Mouse (Mus musculus): Measurements from ENCODE around the gene Spg7. TPM values are rescaled to one million over a fixed set of nuclear protein-coding genes. Genes with fewer than 3 reads are reported as not detected.

Spg7 gene
- polyA plus RNA-seq, 1 experiment from 2014 or later, result 47.3 TPM

DNA sequence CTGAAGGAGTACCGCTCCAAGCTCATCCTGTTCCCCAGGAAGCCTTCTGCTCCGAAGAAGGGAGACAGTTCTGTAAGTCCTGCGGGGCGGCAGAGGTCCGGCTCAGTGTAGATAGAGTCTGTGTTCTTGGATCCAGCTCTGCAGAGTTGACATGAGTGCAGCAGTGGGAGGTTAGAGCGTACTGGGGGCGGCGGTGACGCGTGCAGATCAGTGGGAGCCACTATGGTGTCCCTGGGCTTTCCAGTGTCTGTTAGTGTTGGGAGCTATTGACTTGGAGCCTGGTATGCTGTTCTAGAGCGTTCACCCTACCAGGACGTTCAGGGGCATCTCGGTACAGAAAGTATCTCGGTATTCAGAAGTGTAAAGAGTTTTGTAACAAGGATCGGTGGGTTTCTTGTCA, 40.5 kb downstream of the Spg7 start:
- H3K27ac ChIP-seq, result peak overlapping the region; percentile 44; the same call in 1 of the 2 replicates
- H3K36me3 ChIP-seq (ENCODE audit: poor library complexity, severe bottlenecking), result peaks cover 31% of the 10 kb centered on the region
- H3K9me3 ChIP-seq (replicated peaks), result no peaks in the 10 kb centered on the region
- H3K4me2 ChIP-seq, result peak overlapping the region; percentile 83
- H3K9ac ChIP-seq, result peak overlapping the region; percentile 99
- WGBS, result 20% methylated on average over 15 of the region's 15 CpGs
- peaks cover 18% of the 10 kb centered on the region for H3K4me1 ChIP-seq
- H3K27me3 ChIP-seq, result no peaks in the 10 kb centered on the region
- no peak for ATAC-seq
- H3K4me3 ChIP-seq, result peak overlapping the region; percentile 80

DNA sequence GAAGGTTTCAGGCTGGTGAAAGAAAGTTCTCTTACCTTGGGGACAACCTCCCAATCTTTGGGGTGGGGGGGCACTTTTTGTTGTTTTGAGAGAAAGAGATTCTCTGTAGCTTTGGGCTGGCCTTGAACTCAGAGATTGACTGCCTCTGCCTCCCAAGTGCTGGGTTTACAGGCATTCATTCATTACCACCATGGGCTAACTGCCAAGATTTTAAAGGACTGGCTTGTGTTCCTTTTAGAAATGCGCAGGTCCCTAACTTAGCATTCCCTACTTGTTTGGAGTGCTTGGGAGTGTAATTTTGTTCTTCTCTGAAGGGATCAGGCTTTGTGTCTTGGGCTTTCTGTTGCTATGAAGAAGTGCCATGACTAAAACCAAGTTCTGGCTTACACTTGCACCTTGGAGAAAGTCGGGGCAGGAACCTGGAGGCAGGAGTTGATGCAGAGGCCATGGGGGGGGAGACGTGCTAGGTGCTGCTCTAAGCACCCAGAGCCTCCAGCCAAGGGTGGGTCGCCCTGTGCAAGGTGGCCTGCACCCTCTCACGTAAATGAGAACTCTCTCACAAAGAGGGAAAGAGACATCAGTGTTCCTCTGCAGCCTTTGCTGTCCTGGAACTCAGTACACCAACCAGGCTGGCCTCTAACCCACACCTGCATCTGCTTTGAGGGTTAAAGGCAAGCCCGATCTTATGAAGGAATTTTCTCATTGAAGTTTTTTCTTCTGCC, 41.5 kb downstream of the Spg7 start:
- Histone ChIP-seq H3K4me3 (peak overlapping the region; percentile 80), H3K9me3 (replicated peaks) (no peaks in the 10 kb centered on the region), H3K9ac (peak overlapping the region; percentile 99; the same call in 1 of the 2 replicates), H3K27me3 (no peaks in the 10 kb centered on the region), H3K36me3 (ENCODE audit: poor library complexity, severe bottlenecking) (peaks cover 28% of the 10 kb centered on the region), H3K27ac (0 out of 2 replicates have a peak overlapping the region, but pooled peaks have one; percentile 33), H3K4me2 (peak overlapping the region; percentile 83), H3K4me1 (peaks cover 18% of the 10 kb centered on the region)
- no peak for ATAC-seq
- 83% methylated on average over 6 of the region's 6 CpGs for WGBS

DNA sequence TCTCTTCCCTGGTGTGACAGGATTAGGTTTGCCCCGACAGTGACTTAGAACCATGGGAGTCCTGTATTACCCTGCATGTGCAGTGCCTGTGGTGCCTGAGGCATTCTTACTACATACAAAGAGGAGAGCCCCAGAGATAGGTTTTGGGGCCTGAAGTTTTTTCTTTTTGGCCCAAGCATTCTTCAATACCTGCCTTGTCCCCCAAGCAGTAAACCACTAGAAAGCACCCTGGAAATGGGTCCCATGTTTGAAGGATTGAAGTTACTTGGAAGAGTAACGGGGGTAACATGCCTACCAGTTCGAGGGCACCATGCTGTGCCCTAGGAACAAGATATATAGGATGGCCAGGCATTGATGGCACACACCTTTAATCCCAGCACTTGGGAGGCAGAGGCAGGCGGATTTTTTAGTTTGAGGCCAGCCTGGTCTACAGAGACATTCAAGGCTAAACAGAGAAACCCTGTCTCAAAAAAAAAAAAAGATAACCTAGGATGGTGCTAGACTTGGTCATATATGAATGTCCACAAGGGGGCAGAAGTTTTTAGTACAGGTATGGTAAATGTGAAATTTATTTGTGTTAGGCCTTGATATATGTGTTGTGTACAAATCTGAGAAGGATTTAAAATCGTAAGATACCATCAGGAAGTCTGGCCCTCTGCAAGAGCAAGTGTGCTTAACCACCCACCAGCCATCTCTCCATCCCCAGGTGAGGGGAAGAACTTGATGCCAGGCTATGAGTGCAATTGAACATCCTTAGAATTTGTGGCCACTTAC, 43.0 kb downstream of the Spg7 start:
- no peak overlapping the region for H3K4me2 ChIP-seq
- peaks cover 28% of the 10 kb centered on the region for H3K36me3 ChIP-seq (ENCODE audit: poor library complexity, severe bottlenecking)
- 70% methylated on average over 5 of the region's 5 CpGs for WGBS
- no peaks in the 10 kb centered on the region for H3K9me3 ChIP-seq (replicated peaks)
- no peak overlapping the region; the same call in 1 of the 2 replicates for H3K27ac ChIP-seq
- no peak overlapping the region for H3K4me3 ChIP-seq
- no peak overlapping the region for H3K9ac ChIP-seq
- peaks cover 18% of the 10 kb centered on the region for H3K4me1 ChIP-seq
- no peak for ATAC-seq
- no peaks in the 10 kb centered on the region for H3K27me3 ChIP-seq

DNA sequence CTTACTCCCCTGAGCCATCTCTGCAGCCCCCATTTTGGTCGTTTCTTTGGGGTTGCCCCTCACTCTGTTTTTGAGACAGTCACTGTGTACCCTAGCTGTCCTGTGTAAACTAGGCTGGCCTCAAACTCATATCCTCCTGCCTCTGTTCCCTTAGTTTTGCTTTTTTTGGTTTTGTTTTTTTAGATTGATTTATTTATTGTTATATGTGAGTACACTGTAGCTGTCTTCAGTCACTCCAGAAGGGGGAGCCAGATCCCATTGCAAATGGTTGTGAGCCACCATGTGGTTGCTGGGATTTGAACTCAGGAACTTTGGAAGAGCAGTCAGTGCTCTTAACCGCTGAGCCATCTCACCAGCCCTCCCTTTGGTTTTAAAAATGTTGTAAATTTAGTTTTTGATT, 43.8 kb downstream of the Spg7 start:
- Histone ChIP-seq H3K4me3 (no peak overlapping the region), H3K27me3 (no peaks in the 10 kb centered on the region), H3K9ac (no peak overlapping the region), H3K27ac (no peak overlapping the region), H3K4me2 (no peak overlapping the region), H3K36me3 (ENCODE audit: poor library complexity, severe bottlenecking) (peaks cover 28% of the 10 kb centered on the region), H3K9me3 (replicated peaks) (no peaks in the 10 kb centered on the region), H3K4me1 (peaks cover 17% of the 10 kb centered on the region)
- ATAC-seq, result no peak
- WGBS, result 45% methylated on average over 2 of the region's 2 CpGs

DNA sequence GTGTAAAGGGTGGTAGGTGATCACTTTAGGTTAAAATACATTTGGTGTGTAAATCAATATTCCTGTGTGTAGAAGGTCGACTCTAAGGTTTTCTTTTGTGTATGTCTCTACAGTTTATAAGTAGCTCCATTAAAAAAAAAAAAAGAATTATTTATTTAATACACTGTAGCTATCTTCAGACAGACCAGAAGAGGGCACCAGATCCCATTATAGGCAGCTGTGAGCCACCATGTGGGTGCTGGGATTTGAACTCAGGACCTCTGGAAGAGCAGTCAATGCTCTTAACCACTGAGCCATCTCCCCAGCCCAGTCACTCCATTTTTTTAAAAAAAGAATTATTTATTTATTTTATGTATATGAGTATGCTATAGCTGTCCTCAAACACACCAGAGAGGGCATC, 45.3 kb downstream of the Spg7 start:
- Histone ChIP-seq H3K4me1 (peaks cover 14% of the 10 kb centered on the region), H3K36me3 (ENCODE audit: poor library complexity, severe bottlenecking) (peaks cover 28% of the 10 kb centered on the region), H3K4me3 (no peak overlapping the region), H3K9me3 (replicated peaks) (no peaks in the 10 kb centered on the region), H3K27me3 (no peaks in the 10 kb centered on the region), H3K9ac (no peak overlapping the region), H3K27ac (no peak overlapping the region), H3K4me2 (no peak overlapping the region)
- no peak for ATAC-seq
- WGBS, result 78% methylated on average over 1 of the region's 1 CpGs

DNA sequence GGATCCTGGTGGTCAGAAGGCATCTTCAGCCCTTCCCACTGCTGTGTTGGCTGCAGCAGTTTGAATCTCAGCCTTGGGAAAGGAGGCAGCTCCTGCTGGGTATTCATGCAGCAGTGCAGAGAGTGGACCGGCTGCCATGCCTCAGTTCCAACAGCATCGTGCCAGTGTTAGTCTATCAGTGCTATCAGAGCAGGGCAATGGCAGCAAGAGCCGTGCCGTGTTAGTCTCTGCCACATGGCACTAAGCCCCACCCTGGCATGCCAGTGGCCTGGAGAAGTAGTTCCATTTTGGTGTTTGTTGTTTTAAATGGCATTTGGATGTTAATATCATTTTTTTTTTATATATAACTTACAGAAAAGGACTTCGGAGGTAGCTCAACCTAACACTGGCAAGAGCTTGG, 46.2 kb downstream of the Spg7 start:
- Histone ChIP-seq H3K4me3 (no peak overlapping the region), H3K9me3 (replicated peaks) (no peaks in the 10 kb centered on the region), H3K9ac (no peak overlapping the region), H3K27me3 (no peaks in the 10 kb centered on the region), H3K36me3 (ENCODE audit: poor library complexity, severe bottlenecking) (peaks cover 19% of the 10 kb centered on the region), H3K27ac (no peak overlapping the region), H3K4me1 (peaks cover 5% of the 10 kb centered on the region), H3K4me2 (no peak overlapping the region)
- ATAC-seq, result no peak
- WGBS, result 82% methylated on average over 5 of the region's 5 CpGs

DNA sequence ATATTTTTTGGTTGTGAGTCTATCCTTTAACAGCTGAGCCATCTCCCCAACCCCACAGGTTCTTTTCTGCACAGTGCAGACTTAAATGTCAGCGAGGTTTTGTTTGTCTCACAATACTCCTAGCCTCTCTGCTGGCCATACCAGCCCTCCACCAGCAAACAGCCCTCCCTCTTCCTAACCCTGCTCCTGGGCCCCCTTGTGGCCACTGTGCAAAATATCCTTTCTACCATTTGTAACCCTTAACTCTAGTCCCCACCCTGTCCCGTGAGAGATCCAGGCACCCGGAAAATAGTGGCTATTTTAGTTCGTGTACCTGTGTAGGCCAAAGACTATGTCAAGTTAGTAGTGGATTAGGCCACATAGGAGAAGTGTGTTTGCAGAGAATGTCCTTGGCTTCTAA, 47.9 kb downstream of the Spg7 start:
- Histone ChIP-seq H3K9me3 (replicated peaks) (no peaks in the 10 kb centered on the region), H3K9ac (no peak overlapping the region), H3K27ac (no peak overlapping the region), H3K36me3 (ENCODE audit: poor library complexity, severe bottlenecking) (peaks cover 2% of the 10 kb centered on the region), H3K27me3 (peaks cover 8% of the 10 kb centered on the region), H3K4me3 (no peak overlapping the region), H3K4me1 (no peaks in the 10 kb centered on the region), H3K4me2 (no peak overlapping the region)
- WGBS, result 21% methylated on average over 4 of the region's 4 CpGs
- ATAC-seq, result peak; percentile 50; the same call in 1 of the 2 replicates

DNA sequence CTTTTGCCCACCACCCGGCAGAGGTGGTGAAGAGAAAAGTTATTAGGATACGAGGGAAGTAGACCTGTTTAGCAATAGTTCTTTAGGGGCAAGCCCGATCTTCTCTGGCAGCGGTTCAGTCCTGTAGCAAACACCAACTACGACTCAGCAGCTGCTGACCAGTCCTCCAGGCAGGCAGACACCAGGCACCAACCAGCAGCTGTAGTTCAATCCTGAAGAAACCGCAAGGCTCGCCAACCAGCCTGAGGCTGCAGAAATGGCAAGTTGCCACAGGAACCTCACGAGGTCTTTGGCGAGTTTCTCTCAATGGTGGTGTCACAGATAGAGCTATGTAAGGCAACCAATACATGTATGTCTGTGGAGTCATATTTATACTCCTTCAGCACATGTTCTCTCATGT, 50.1 kb downstream of the Spg7 start:
- H3K9ac ChIP-seq, result no peak overlapping the region
- H3K9me3 ChIP-seq (replicated peaks), result no peaks in the 10 kb centered on the region
- H3K4me2 ChIP-seq, result no peak overlapping the region
- H3K27me3 ChIP-seq, result peaks cover 30% of the 10 kb centered on the region
- WGBS, result 78% methylated on average over 9 of the region's 9 CpGs
- ATAC-seq, result no peak
- H3K4me3 ChIP-seq, result no peak overlapping the region
- no peaks in the 10 kb centered on the region for H3K36me3 ChIP-seq (ENCODE audit: poor library complexity, severe bottlenecking)
- H3K4me1 ChIP-seq, result peaks cover 11% of the 10 kb centered on the region
- H3K27ac ChIP-seq, result no peak overlapping the region

DNA sequence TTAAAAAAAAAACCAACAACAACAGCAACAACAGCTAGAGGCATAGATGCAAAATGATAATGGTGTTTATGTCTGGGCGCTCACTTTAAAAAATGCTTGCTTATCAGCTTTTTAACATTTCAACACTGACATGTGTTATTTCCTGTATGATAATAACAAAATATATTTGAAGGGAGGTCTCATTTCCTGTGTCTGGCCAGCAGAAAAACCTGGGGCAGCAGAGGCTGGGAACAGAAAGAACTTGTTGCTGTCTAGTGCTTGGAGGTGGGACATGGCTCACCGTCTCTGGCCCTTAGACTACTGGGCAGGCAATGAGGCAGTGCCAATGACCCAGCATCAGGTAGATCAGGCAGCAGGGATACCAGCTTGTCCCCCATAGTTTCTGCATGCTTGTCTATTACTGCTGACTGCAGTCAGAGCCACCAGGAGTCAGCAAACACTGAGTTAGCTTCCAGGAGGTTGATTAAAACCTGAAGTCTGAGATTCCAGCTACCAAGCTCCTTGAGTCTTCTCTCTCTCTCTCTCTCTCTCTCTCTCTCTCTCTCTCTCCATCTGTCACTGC, 51.2 kb downstream of the Spg7 start:
- H3K9ac ChIP-seq, result no peak overlapping the region
- no peaks in the 10 kb centered on the region for H3K9me3 ChIP-seq (replicated peaks)
- peaks cover 41% of the 10 kb centered on the region for H3K27me3 ChIP-seq
- no peak for ATAC-seq
- 76% methylated on average over 2 of the region's 2 CpGs for WGBS
- no peak overlapping the region for H3K27ac ChIP-seq
- H3K4me2 ChIP-seq, result no peak overlapping the region
- peaks cover 14% of the 10 kb centered on the region for H3K4me1 ChIP-seq
- no peak overlapping the region for H3K4me3 ChIP-seq
- H3K36me3 ChIP-seq (ENCODE audit: poor library complexity, severe bottlenecking), result no peaks in the 10 kb centered on the region

DNA sequence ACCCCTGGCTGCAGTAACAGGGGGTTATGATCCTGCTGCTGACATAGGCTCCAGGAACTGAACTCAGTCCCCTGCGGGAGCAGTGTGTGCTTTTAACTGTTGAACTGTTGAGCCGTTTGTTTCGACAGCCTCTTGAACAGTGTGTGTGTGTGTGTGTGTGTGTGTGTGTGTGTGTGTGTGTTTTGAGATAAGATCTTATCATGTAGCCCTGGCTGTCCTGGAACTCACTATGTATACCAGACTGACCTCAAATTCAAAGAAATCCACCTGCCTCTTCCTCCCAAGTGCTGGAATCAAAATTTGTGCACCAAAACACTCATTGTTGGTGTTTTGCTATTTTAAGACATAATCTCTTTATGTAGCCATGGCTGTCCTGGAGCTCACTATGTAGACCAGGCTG, 51.9 kb downstream of the Spg7 start:
- Histone ChIP-seq H3K4me3 (no peak overlapping the region), H3K27ac (no peak overlapping the region), H3K9ac (no peak overlapping the region), H3K9me3 (replicated peaks) (no peaks in the 10 kb centered on the region), H3K27me3 (peaks cover 48% of the 10 kb centered on the region), H3K36me3 (ENCODE audit: poor library complexity, severe bottlenecking) (no peaks in the 10 kb centered on the region), H3K4me1 (peaks cover 14% of the 10 kb centered on the region), H3K4me2 (no peak overlapping the region)
- WGBS, result 81% methylated on average over 3 of the region's 3 CpGs
- no peak for ATAC-seq

DNA sequence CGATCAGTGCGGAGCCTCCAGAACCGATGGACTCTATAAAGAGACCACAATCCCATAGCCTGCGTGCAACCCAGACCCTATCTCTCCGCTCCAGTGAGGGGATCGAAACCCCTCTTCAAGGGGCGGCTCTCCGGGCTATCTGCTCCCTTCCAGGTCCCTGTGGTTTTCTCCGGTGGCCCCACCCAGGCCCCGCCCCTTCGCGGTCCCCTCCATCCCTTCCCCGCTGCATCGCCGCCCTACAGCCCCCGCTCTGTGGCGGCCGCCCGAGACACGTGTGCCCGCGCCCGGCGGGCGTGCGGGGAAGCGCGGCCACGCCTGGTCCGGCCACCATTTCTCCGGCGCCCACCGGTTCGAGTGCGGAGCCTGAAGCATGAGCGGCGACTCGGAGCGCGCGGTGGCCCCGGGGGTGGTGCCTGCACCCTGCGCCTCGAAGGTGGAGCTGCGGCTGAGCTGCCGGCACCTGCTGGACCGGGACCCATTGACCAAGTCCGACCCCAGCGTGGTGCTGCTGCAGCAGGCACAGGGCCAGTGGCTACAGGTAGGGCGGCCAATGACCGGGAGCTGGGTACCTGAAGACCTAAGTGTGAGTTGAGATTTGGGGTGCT, 54.5 kb downstream of the Spg7 start, which contains the start of gene Cpne7:
Gene Cpne7 (plus strand): TSS at position 248 of the 605 bp plus-strand sequence.
- peaks cover 14% of the 10 kb centered on the region for H3K4me1 ChIP-seq
- peak within 1 kb of the TSS; percentile 79 for H3K4me2 ChIP-seq
- WGBS, result under 1% methylated on average over 51 of the region's 51 CpGs
- H3K27me3 ChIP-seq, result peaks cover 58% of the 10 kb centered on the region
- ATAC-seq, result 0 out of 2 replicates have a peak, but pooled peaks have one; percentile 36
- H3K9me3 ChIP-seq (replicated peaks), result no peaks in the 10 kb centered on the region
- H3K4me3 ChIP-seq, result peak within 1 kb of the TSS; percentile 44
- no peak within 1 kb of the TSS for H3K27ac ChIP-seq
- H3K9ac ChIP-seq, result peak within 1 kb of the TSS; percentile 63
- no peaks in the 10 kb centered on the region for H3K36me3 ChIP-seq (ENCODE audit: poor library complexity, severe bottlenecking)

DNA sequence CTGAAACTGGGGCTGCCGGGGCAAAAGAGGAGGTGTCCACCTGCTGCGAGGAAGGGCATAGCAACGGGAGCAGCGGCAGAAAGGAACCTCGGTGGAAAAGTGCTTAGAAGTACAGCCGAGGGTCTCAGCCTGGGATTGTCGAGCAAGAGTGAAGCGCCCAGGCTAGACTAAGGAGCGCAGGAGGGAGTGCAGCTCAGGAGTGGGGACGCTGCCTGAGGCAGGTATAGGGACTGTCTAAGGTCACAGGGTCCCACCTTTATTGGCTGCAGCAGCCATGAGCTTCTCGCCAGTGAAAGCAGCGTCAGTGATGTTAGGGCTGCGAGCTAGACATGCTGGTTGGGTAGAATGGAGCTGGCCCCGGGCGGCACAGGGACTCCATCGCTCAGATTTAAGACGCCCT, 55.0 kb downstream of the Spg7 start:
- Histone ChIP-seq H3K4me3 (peak overlapping the region; percentile 44), H3K27me3 (peaks cover 58% of the 10 kb centered on the region), H3K4me1 (peaks cover 14% of the 10 kb centered on the region), H3K4me2 (peak overlapping the region; percentile 79), H3K9me3 (replicated peaks) (no peaks in the 10 kb centered on the region), H3K27ac (no peak overlapping the region), H3K36me3 (ENCODE audit: poor library complexity, severe bottlenecking) (no peaks in the 10 kb centered on the region), H3K9ac (peak overlapping the region; percentile 63)
- WGBS, result 2% methylated on average over 17 of the region's 17 CpGs
- ATAC-seq, result no peak

All from forebrain, embryonic 13.5 days (tissue).